In genomic region chr7:79727091-79727490, GRCm38 (mm10) we compare ENCODE assay signal across 9 mouse cellular contexts. TPM values are rescaled to one million over a fixed set of nuclear protein-coding genes. Genes with fewer than 3 reads are reported as not detected.
DNase-seq lines count a peak whose midpoint lies in the region; ATAC-seq and TF ChIP-seq lines count a peak whose summit lies in the region.
"Had no signal": no experiment of that assay in that cellular context is flagged by ENCODE, and none has a peak within 500 bp of the region (broad histone marks: within the 10 kb centered on the region; RNA-seq: fewer than 3 reads in every experiment).

No protein-coding gene starts in this region.

- no peak overlapping the region for H3K27ac ChIP-seq in intestine, postnatal 0 days (ENCODE audit: low read depth, low read length)
- no peak overlapping the region for H3K27ac ChIP-seq in intestine, embryonic 16.5 days (ENCODE audit: low read length)
- no peak overlapping the region for H3K27ac ChIP-seq in forebrain, postnatal 0 days (ENCODE audit: low read depth, low read length)
- H3K27ac ChIP-seq in midbrain, embryonic 14.5 days (replicated peaks; ENCODE audit: low read depth, low read length), result no peak overlapping the region

- no peaks in the 10 kb centered on the region for H3K9me3 ChIP-seq in intestine, postnatal 0 days (ENCODE audit: control insufficient read depth)
- no peaks in the 10 kb centered on the region for H3K9me3 ChIP-seq in intestine, embryonic 16.5 days (ENCODE audit: control insufficient read depth, low read length)
- H3K9me3 ChIP-seq in forebrain, postnatal 0 days (ENCODE audit: low read length), result no peaks in the 10 kb centered on the region
- no peaks in the 10 kb centered on the region for H3K9me3 ChIP-seq in midbrain, embryonic 14.5 days (ENCODE audit: control insufficient read depth, low read length)

- peaks cover 13% of the 10 kb centered on the region; the same call in 1 of the 2 replicates for H3K27me3 ChIP-seq in intestine, postnatal 0 days (replicated peaks; ENCODE audit: control insufficient read depth, insufficient read depth, low read length)
- peaks cover 2% of the 10 kb centered on the region for H3K27me3 ChIP-seq in intestine, embryonic 16.5 days (replicated peaks; ENCODE audit: control insufficient read depth, insufficient read depth, low read length)
- H3K27me3 ChIP-seq in forebrain, postnatal 0 days (ENCODE audit: insufficient read depth, low read length), result no peaks in the 10 kb centered on the region
- H3K27me3 ChIP-seq in midbrain, embryonic 14.5 days (ENCODE audit: control insufficient read depth, insufficient read depth, low read length), result peaks cover 7% of the 10 kb centered on the region; the same call in 1 of the 2 replicates

- ATAC-seq in intestine, postnatal 0 days, result no peak
- no peak for ATAC-seq in intestine, embryonic 16.5 days
- no peak for ATAC-seq in forebrain, postnatal 0 days
- ATAC-seq in midbrain, embryonic 14.5 days (ENCODE audit: low FRiP score, low TSS enrichment), result no peak
- ATAC-seq in activated CD4-positive, CD25-positive, alpha-beta regulatory T cell, adult 4 months, result no peak

- H3K9ac ChIP-seq in intestine, postnatal 0 days (ENCODE audit: low read depth, low read length), result no peak overlapping the region
- no peak overlapping the region for H3K9ac ChIP-seq in intestine, embryonic 16.5 days (ENCODE audit: low read depth, low read length)
- no peak overlapping the region for H3K9ac ChIP-seq in forebrain, postnatal 0 days
- no peak overlapping the region for H3K9ac ChIP-seq in midbrain, embryonic 14.5 days (replicated peaks; ENCODE audit: low read length)

- WGBS in intestine, postnatal 0 days, result 9% methylated on average over 2 of the region's 2 CpGs
- WGBS in intestine, embryonic 16.5 days, result 16% methylated on average over 2 of the region's 2 CpGs
- 9% methylated on average over 2 of the region's 2 CpGs for WGBS in forebrain, postnatal 0 days
- WGBS in midbrain, embryonic 14.5 days, result 18% methylated on average over 2 of the region's 2 CpGs

- no peaks in the 10 kb centered on the region for H3K4me1 ChIP-seq in intestine, postnatal 0 days (replicated peaks; ENCODE audit: control insufficient read depth, insufficient read depth, low read length)
- H3K4me1 ChIP-seq in intestine, embryonic 16.5 days (ENCODE audit: control insufficient read depth, insufficient read depth, low read length), result no peaks in the 10 kb centered on the region
- no peaks in the 10 kb centered on the region for H3K4me1 ChIP-seq in forebrain, postnatal 0 days (ENCODE audit: insufficient read depth)
- H3K4me1 ChIP-seq in midbrain, embryonic 14.5 days (ENCODE audit: control insufficient read depth, insufficient read depth, low read length), result no peaks in the 10 kb centered on the region

- no peak overlapping the region for H3K4me3 ChIP-seq in intestine, postnatal 0 days (ENCODE audit: low read depth, low read length)
- no peak overlapping the region for H3K4me3 ChIP-seq in intestine, embryonic 16.5 days (ENCODE audit: low read length)
- H3K4me3 ChIP-seq in forebrain, postnatal 0 days (ENCODE audit: low read depth, low read length), result no peak overlapping the region
- H3K4me3 ChIP-seq in midbrain, embryonic 14.5 days (replicated peaks; ENCODE audit: low read depth, low read length), result no peak overlapping the region
- H3K4me3 ChIP-seq: erythroblast, embryonic 14.5 days had no signal

- H3K4me2 ChIP-seq in intestine, postnatal 0 days (replicated peaks; ENCODE audit: low read depth), result no peak overlapping the region
- no peak overlapping the region for H3K4me2 ChIP-seq in intestine, embryonic 16.5 days (ENCODE audit: low read depth, low read length)
- H3K4me2 ChIP-seq in forebrain, postnatal 0 days (ENCODE audit: low read depth), result no peak overlapping the region
- H3K4me2 ChIP-seq in midbrain, embryonic 14.5 days (ENCODE audit: low read length), result no peak overlapping the region

- H3K36me3 ChIP-seq in intestine, postnatal 0 days (ENCODE audit: control insufficient read depth, insufficient read depth), result no peaks in the 10 kb centered on the region
- H3K36me3 ChIP-seq in intestine, embryonic 16.5 days (ENCODE audit: control insufficient read depth, insufficient read depth, low read length), result no peaks in the 10 kb centered on the region
- H3K36me3 ChIP-seq in forebrain, postnatal 0 days (ENCODE audit: insufficient read depth), result no peaks in the 10 kb centered on the region
- no peaks in the 10 kb centered on the region for H3K36me3 ChIP-seq in midbrain, embryonic 14.5 days (ENCODE audit: control insufficient read depth, insufficient read depth, low read length)

- peak; percentile 86 for TF ChIP-seq CTCF in intestine, postnatal 0 days (IDR thresholded peaks at IDR 0.05; ENCODE audit: low read depth)
- TF ChIP-seq CTCF in forebrain, postnatal 0 days (IDR thresholded peaks at IDR 0.05; ENCODE audit: low read depth), result peak; percentile 69

- peak; percentile 80 for DNase-seq in CD4-positive, CD25-positive, alpha-beta regulatory T cell, adult 2 months (ENCODE audit: low read depth, low spot score)
- DNase-seq in adipocyte (ENCODE audit: low spot score), result peak; percentile 70
- DNase-seq in forebrain, postnatal 0 days, result peak; percentile 16
- peak; percentile 80 to 86 for DNase-seq in kidney, postnatal 4 days
- peak; percentile 74 for DNase-seq in midbrain, embryonic 14.5 days

RNA-seq across cellular contexts. Expression of gene Plin1, which starts 5.6 kb away (rescaled TPM):
- not detected in 2 replicates for polyA plus RNA-seq in intestine, postnatal 0 days (2015; fragmentation: Nextera tagmentation; extraction: Ambion mirVana)
- not detected in 2 replicates for polyA plus RNA-seq in intestine, embryonic 16.5 days (2015; fragmentation: Nextera tagmentation; extraction: Ambion mirVana)
- 0.31 TPM in 1 of 2 replicates, not detected in the other for total RNA-seq in forebrain, postnatal 0 days (2014; rRNA removed)
- polyA plus RNA-seq in forebrain, postnatal 0 days (2015; fragmentation: Nextera tagmentation; extraction: Ambion mirVana), result 0.21 TPM in 1 of 2 replicates, not detected in the other
- 0.13 and 1.1 TPM in 2 replicates for polyA plus RNA-seq in midbrain, embryonic 14.5 days (2014; fragmentation: Nextera tagmentation; extraction: Ambion mirVana)
- not detected for polyA plus RNA-seq in activated CD4-positive, CD25-positive, alpha-beta regulatory T cell, adult 4 months (2017; shearing (Covaris generic))
- polyA plus RNA-seq: erythroblast, embryonic 14.5 days had no signal

RNA-seq across cellular contexts. Expression of gene Kif7, which starts 11.6 kb away (rescaled TPM):
- polyA plus RNA-seq in intestine, postnatal 0 days (2015; fragmentation: Nextera tagmentation; extraction: Ambion mirVana), result 0.69 and 0.82 TPM in 2 replicates
- 1.2 and 1.4 TPM in 2 replicates for polyA plus RNA-seq in intestine, embryonic 16.5 days (2015; fragmentation: Nextera tagmentation; extraction: Ambion mirVana)
- 5.7 and 6.4 TPM in 2 replicates for total RNA-seq in forebrain, postnatal 0 days (2014; rRNA removed)
- 1.4 and 2.0 TPM in 2 replicates for polyA plus RNA-seq in forebrain, postnatal 0 days (2015; fragmentation: Nextera tagmentation; extraction: Ambion mirVana)
- 1.8 and 2.4 TPM in 2 replicates for polyA plus RNA-seq in midbrain, embryonic 14.5 days (2014; fragmentation: Nextera tagmentation; extraction: Ambion mirVana)
- polyA plus RNA-seq in activated CD4-positive, CD25-positive, alpha-beta regulatory T cell, adult 4 months (2017; shearing (Covaris generic)), result under 1 TPM; 0.29 to 0.74 TPM

RNA-seq across cellular contexts. Expression of gene Pex11a, which starts 15.8 kb away (rescaled TPM):
- 22.6 and 23.3 TPM in 2 replicates for polyA plus RNA-seq in intestine, postnatal 0 days (2015; fragmentation: Nextera tagmentation; extraction: Ambion mirVana)
- 12.7 and 12.8 TPM in 2 replicates for polyA plus RNA-seq in intestine, embryonic 16.5 days (2015; fragmentation: Nextera tagmentation; extraction: Ambion mirVana)
- 1.3 and 2.1 TPM in 2 replicates for total RNA-seq in forebrain, postnatal 0 days (2014; rRNA removed)
- polyA plus RNA-seq in forebrain, postnatal 0 days (2015; fragmentation: Nextera tagmentation; extraction: Ambion mirVana), result 16.9 and 17.3 TPM in 2 replicates
- 10.1 and 11.4 TPM in 2 replicates for polyA plus RNA-seq in midbrain, embryonic 14.5 days (2014; fragmentation: Nextera tagmentation; extraction: Ambion mirVana)
- 1 to 10 TPM; 2.6 to 2.7 TPM for polyA plus RNA-seq in activated CD4-positive, CD25-positive, alpha-beta regulatory T cell, adult 4 months (2017; shearing (Covaris generic))
- polyA plus RNA-seq: erythroblast, embryonic 14.5 days had no signal

RNA-seq across cellular contexts. Expression of gene Wdr93, which starts 15.9 kb away (rescaled TPM):
- 0.05 TPM in 1 of 2 replicates, not detected in the other for polyA plus RNA-seq in intestine, postnatal 0 days (2015; fragmentation: Nextera tagmentation; extraction: Ambion mirVana)
- 0.15 and 0.24 TPM in 2 replicates for polyA plus RNA-seq in intestine, embryonic 16.5 days (2015; fragmentation: Nextera tagmentation; extraction: Ambion mirVana)
- 0.46 and 0.86 TPM in 2 replicates for total RNA-seq in forebrain, postnatal 0 days (2014; rRNA removed)
- polyA plus RNA-seq in forebrain, postnatal 0 days (2015; fragmentation: Nextera tagmentation; extraction: Ambion mirVana), result 0.29 and 0.81 TPM in 2 replicates
- polyA plus RNA-seq in midbrain, embryonic 14.5 days (2014; fragmentation: Nextera tagmentation; extraction: Ambion mirVana), result 0.14 TPM in 1 of 2 replicates, not detected in the other
- polyA plus RNA-seq in activated CD4-positive, CD25-positive, alpha-beta regulatory T cell, adult 4 months (2017; shearing (Covaris generic)), result under 1 TPM in 1 of 2 experiments, not detected in 1; 0.27 TPM
- polyA plus RNA-seq: erythroblast, embryonic 14.5 days had no signal

Comparison
In these comparisons a context has a peak if more than half of its experiments do, and no peak if none do; other contexts are left out.
1. DNase-seq: peak in every context shown above with its lines; median percentile 83 in kidney, postnatal 4 days; 80 in CD4-positive, CD25-positive, alpha-beta regulatory T cell, adult 2 months; 74 in midbrain, embryonic 14.5 days; 70 in adipocyte; 16 in forebrain, postnatal 0 days.